Mouse (Mus musculus) heart, postnatal 10 days (tissue): ENCODE data around the gene Kif21b. TPM values are rescaled to one million over a fixed set of nuclear protein-coding genes. Genes with fewer than 3 reads are reported as not detected.

ENCODE experiments used
- DNase-seq, 2 experiments: peaks; one replicate each; pipeline ENCODE4 v3.0.0; 2021
- intact Hi-C: fragments of 180-260 bp; cut with DNase I; formaldehyde crosslinking; loops from one replicate; pipeline ENCODE4 v1.15.1; 2025
- total RNA-seq, 2 experiments: library from RNA; stranded (reverse); gene quantifications; 2 replicates each; pipeline ENCODE4 v1.2.3; 2021

Gene Kif21b
- total RNA-seq = 1 to 10 TPM; 1.3 to 1.6 TPM

DNA sequence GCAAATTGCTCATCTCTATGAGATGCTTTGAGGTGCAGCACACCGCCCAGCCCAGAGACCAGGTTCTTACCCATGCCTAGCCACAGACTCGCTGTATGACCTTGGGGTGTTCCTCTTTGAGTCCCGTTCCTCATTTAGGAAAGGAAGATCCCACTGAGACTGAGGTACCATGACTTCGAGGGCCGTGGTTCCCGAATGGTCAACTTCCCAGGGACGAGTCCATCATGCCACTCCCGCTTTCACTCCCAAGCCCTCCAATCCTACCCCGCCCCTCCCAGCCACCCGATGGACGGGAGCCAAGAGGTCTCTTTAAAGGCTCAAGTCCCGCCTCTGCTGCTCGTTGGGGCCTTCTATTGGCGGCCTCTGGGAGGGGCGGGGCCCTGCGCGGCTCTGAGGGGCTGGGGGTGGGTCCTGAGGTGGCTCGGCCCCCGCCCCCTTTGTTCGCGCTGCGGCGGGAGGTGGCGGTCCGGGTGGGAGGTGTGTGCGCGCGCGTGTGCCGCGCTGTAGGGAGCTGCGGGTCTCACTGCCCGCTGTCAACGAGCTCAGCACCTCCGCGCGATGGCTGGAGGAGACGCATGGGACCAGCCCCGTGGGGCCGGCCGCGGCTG, at the start of gene Kif21b:
Kif21b (plus strand) TSS at position 439 of the 608 bp plus-strand sequence.
- DNase-seq = peak; percentile 86 to 88
- intact Hi-C loops = no loop called here

GRCm38 (mm10) chr1:136085988-136086685, 45.1 kb upstream of the Kif21b start:
- intact Hi-C loops = no loop called here
- no peak for DNase-seq

DNA sequence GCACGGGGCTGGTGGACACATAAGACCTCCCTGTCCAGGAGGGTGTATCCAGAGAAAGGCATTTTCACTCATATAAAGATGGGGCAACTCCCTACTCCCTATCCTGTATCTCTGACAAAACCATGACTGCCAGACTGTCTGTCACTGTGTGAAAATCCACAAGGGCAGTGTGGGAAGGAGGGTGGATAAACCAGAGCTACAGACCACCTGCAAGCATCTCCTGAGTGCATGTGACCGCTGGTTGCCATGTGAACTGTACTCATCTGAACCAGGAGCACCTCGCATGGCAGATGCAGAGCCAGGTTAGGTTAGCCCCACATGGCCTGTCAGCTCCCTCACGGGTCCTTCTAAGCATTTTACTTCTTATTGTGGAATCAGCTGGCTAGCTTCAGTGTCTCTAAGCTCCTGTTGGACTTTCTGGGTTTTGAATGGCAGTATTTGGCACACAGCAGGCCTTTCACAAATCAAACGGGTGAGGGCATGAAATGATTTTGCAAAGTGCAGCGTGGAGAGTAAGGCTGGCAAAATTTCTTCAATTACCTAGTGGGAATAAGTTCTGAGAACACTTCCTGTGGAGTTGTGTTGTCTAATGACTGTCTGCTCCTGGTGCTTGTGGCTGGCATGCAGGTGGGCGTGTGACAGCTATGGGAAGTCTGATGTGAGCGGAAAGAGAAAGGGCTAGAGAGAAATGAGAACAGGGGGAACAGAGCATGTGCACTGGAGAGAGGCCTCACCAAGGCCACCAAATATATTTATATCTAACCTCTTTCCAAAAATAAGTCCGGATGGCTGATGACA, 41.6 kb upstream of the Kif21b start:
- DNase-seq = peak in 1 of 2 experiments; percentile 15
- intact Hi-C loops = no loop called here

DNA sequence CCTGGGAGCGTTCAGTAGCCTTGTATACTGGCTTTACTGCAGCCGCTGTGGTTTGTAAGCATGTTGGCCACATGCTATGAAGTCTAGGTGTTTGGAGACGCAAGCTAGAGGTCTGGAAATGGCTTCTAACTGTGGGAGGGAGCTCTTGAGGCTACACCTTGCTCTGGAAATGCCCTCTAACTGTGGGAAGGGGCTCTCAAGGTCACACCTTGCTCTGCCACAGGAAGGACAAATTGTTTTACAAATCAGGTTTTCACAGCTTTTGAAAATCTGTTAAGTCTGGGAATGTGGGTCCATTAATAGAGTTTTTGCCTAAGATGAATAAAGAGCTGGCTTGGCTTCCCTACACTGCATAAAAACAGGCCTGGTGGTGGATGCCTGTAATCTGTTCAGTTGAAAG, 37.5 kb upstream of the Kif21b start:
- intact Hi-C loops = no loop called here
- DNase-seq = no peak

GRCm38 (mm10) chr1:136094807-136095206, 36.4 kb upstream of the Kif21b start:
- intact Hi-C loops = no loop called here
- DNase-seq = no peak

- intact Hi-C loops = no loop called here
Observed at GRCm38 (mm10) chr1:136102094-136102493, 29.1 kb upstream of the Kif21b start.

DNA sequence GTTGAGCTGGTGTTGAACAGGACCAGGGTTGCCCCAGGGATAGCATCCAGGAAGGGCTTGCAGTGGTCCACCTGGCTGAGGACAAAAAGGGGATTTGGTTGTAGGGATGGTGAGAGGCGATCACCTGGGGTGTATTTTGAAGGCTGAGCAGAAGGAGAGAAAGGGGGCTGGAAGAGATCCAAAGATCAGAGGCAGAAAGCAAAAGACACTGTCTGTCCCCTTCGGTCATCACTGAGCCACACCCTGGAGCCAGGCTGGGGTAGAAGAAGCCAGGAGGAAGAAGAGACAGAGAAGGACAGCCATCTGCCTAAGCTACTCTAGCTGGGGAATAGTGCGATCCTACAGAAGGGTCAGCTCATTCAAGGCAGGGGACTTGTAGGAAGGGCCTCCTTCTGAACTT, 28.6 kb upstream of the Kif21b start:
- DNase-seq = no peak
- intact Hi-C loops = no loop called here

More at GRCm38 (mm10) chr1:136102094-136102493, 29.1 kb upstream of the Kif21b start:
- no peak for DNase-seq

DNA sequence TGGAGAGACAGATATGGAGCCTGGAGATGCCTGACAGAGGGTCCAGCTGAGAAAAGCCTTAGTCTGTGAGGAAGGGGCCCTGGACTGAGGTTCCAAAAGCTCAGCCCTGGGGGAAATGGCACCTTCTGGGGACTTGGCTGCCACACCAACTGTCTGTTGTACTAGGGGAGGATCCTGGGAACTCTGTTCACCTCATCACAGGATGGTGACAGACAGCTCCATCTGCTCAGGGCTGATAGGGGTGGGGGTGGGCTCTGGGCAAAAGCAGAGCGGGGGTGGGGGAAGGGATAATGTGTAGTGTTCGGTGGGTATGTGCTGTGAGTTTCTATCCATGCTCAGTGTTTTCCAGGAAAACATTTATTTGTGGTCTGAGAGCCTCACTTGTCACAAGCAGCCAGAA, 28.2 kb upstream of the Kif21b start:
- intact Hi-C loops = no loop called here
- no peak for DNase-seq

GRCm38 (mm10) chr1:136103696-136104095, 27.5 kb upstream of the Kif21b start:
- DNase-seq = no peak
- intact Hi-C loops = no loop called here

DNA sequence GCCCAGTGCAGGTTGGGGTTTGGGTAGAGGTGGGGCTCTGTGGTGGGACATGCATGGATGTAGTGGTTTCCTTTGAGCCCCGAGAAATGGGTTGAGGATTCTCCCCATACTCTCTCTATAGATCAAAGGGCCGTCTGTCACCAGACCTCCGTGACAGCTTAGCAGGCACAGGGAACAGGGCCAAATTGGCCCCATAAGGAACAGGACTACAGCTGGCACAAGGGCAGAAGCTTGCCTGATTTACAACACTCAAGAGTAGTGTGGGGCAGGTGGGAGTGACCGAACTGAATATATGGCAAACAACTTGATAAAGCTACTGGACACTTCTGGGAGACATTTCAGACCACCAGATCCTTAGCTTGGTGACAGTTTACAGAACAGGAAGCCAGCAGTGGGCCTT, 26.4 kb upstream of the Kif21b start:
- intact Hi-C loops = no loop called here
- peak in 1 of 2 experiments; percentile 23 for DNase-seq

GRCm38 (mm10) chr1:136109464-136109863, 21.7 kb upstream of the Kif21b start:
- intact Hi-C loops = no loop called here
- no peak for DNase-seq

- DNase-seq = peak; percentile 50 to 74
- intact Hi-C loops = loop anchor here (2.0 to 10.0 kb wide), 2 partner anchors 51 to 99 kb away; partner anchors contain the start of gene Mroh3
Observed at GRCm38 (mm10) chr1:136116183-136116582, 15.0 kb upstream of the Kif21b start.

DNA sequence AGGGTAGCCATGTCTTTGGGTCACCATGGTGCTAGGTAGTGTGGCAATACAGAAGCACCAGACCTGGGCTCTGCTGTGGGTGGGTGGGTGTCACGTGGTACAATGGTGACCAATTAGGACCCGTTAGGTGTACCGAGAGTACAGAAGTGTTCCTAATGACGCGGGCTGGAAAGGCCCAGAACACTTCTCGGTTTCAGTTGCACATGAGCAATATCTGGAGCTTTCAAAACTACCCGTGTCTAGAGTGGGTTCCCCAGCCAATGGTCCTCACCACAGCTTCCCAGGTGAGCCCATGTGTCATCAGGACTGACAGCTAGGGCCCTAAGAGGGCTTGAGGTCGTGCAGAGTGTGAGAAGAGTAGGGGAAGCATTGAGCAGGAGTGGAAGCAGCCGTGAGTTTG, 14.1 kb upstream of the Kif21b start:
- DNase-seq = no peak
- intact Hi-C loops = loop anchor here (2.0 to 10.0 kb wide), 2 partner anchors 50 to 98 kb away; partner anchors contain the start of gene Mroh3

GRCm38 (mm10) chr1:136118875-136119274, 12.3 kb upstream of the Kif21b start:
- DNase-seq = no peak
- intact Hi-C loops = loop anchor here (10.0 kb wide), 1 partner anchor 96 kb away; the partner anchor contains the start of gene Mroh3

DNA sequence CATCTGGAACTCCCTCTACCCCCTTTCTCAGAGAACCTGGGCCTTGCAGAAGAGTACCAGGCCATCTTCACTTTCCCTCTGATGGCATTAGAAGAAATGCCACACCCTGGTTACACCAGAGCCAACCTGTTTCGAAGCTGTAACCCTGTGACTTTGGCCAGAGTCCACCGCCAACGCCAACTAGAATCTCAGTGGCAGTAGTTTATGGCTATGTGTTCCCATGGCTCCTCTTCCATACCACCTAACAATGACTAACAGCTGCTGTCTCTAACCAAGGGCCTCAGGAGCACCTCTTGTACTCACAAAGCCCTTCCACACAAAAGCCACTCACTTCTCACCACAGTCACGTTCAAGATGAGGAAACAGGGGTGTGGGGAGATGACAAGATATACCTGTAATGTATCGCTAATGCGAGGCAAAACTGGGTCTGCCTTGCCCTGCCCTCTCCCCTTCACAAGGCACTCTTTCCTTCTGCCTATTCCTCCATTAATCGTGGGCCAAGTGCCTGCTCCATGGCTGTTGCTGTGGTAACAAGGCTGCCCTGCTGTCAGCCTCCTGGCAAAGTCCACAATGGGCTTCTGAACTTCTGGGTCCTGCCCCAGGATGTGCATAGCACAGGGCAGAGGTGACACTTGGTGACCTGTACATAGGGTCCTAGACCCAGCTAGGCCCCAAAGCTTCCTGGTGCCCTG, 11.5 kb upstream of the Kif21b start:
- intact Hi-C loops = loop anchor here (10.0 kb wide), 1 partner anchor 95 kb away; the partner anchor contains the start of gene Mroh3
- DNase-seq = no peak

DNA sequence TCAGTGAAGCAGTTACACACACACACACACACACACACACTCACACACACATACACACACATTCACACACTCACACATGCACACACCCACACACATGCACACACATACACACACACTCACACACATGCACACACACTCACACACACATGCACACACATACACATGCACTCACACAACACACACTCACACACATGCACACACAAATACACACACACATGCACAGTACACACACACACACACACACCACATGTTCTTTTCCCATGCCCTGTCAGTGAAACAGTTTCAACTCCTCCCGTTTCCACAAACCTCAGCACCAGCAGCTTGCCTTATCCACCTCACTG, 11.0 kb upstream of the Kif21b start:
- no peak for DNase-seq
- intact Hi-C loops = no loop called here

DNA sequence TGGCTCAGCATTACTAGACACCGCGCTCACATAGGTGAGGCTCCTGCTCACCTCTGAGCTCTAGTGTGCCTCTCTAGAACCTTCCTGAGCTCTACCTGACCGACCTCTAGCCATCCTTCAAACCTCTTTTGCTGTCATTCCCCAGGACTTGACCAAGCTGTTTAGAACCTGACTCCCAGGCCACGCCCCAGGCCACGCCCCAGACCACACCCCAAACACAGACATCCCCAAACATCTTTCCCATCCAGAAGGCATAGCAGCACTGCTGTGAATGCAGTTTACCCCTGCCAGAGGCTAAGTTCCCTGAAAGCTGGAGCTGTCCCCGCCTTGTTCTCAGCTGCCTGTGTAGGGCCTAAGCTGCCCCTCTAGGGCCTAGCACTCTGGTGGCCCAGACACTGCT, 10.4 kb upstream of the Kif21b start:
- intact Hi-C loops = no loop called here
- no peak for DNase-seq

GRCm38 (mm10) chr1:136122030-136122429, 9.2 kb upstream of the Kif21b start:
- intact Hi-C loops = no loop called here
- no peak for DNase-seq

DNA sequence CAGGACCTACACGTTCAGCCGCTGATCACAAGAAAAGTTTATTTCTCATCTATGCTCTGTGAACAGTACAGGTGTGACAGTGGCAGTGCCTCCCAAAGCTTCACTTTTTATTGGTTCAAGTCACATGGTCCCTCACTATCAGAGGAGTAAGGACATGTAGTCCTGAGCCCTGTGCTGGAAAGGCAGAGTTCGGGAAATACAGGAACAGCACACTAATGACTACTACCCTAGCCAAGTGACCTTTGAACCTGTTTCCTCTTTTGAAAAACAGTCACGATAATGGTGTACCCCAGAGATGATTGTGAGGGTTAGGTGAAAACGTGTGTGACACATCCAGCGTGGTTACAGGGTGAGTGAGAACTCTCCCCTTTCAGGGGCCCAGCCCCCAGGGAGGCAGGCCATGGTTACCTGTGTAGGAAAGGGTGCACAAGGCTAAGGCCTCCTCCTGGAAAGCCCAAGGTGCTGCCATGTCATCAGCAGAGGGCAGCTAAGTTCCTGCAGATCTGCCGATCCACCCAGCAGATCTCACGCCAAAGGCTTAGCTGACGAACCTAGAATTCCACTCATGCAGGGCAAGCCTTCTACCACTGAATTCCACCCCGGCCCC, 4.9 kb upstream of the Kif21b start:
- intact Hi-C loops = no loop called here
- DNase-seq = no peak

GRCm38 (mm10) chr1:136126895-136127294, 4.3 kb upstream of the Kif21b start:
- intact Hi-C loops = no loop called here
- DNase-seq = peak; percentile 79 to 80
